Mouse (Mus musculus): ENCODE results near the gene Gm9945. TPM values are rescaled to one million over a fixed set of nuclear protein-coding genes. Genes with fewer than 3 reads are reported as not detected.

Gm9945 gene
- polyA plus RNA-seq, 1 experiment from 2014 or later, result not detected

DNA sequence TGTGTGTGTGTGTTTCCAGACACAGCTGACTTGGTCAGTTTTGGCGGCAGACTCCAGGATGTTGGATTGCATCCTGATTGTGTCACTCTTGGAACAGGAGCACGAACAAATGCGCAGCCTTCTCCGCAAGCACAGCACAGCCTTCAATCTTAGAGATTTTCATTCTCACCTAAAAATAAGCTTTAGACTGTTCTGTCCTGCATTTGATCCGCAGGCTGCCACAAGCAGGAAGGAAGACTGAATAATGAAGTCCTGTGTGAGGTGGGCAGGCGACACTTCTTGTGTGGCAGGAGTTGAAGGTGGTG, 49.2 kb downstream of the Gm9945 start:
- Histone ChIP-seq H3K9me3 (ENCODE audit: low read length) (no peaks in the 10 kb centered on the region), H3K9ac (replicated peaks; ENCODE audit: low read depth) (no peak overlapping the region), H3K36me3 (ENCODE audit: insufficient read depth, low read length) (peaks cover 2% of the 10 kb centered on the region; the same call in 1 of the 2 replicates), H3K4me3 (ENCODE audit: low read depth, low read length) (no peak overlapping the region), H3K4me2 (replicated peaks; ENCODE audit: low read depth, low read length) (no peak overlapping the region), H3K27ac (ENCODE audit: low read length) (no peak overlapping the region), H3K4me1 (ENCODE audit: insufficient read depth, low read depth, low read length) (peaks cover 10% of the 10 kb centered on the region; the same call in 1 of the 2 replicates), H3K27me3 (replicated peaks; ENCODE audit: insufficient read depth, low read length) (no peaks in the 10 kb centered on the region)
- TF ChIP-seq EP300 (IDR thresholded peaks at IDR 0.05) (no peak), CTCF (IDR thresholded peaks at IDR 0.05) (no peak)
- 32% methylated on average over 6 of the region's 6 CpGs for WGBS
- peak; percentile 70 for DNase-seq (ENCODE audit: low spot score)
- peak; percentile 41; the same call in 1 of the 2 replicates for ATAC-seq

DNA sequence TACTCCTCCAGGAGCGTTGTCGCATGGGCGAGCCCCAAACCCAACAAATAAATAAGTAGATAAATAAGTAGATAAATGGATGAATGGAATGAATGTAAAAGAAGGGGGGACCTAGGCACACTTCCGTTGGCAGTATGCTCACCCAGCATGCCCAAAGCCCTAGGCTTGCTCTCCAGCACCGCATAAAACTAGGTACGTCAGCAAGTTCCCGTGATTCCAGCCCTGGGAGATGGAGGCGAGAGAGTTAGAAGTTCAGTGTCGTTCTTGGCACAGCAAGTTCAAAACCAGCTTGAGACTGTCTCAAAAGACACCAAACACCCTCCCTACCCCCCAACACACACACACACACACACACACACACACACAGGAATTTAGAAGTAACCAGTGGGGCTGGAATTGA, 50.0 kb downstream of the Gm9945 start:
- ATAC-seq, result no peak
- no peak overlapping the region for H3K27ac ChIP-seq (ENCODE audit: low read length)
- peaks cover 10% of the 10 kb centered on the region for H3K36me3 ChIP-seq (ENCODE audit: insufficient read depth, low read length)
- 75% methylated on average over 9 of the region's 9 CpGs for WGBS
- H3K4me3 ChIP-seq (ENCODE audit: low read depth, low read length), result no peak overlapping the region
- H3K27me3 ChIP-seq (replicated peaks; ENCODE audit: insufficient read depth, low read length), result no peaks in the 10 kb centered on the region
- no peaks in the 10 kb centered on the region for H3K9me3 ChIP-seq (ENCODE audit: low read length)
- H3K4me1 ChIP-seq (ENCODE audit: insufficient read depth, low read depth, low read length), result peaks cover 10% of the 10 kb centered on the region; the same call in 1 of the 2 replicates
- DNase-seq (ENCODE audit: low spot score), result no peak
- no peak overlapping the region for H3K4me2 ChIP-seq (replicated peaks; ENCODE audit: low read depth, low read length)
- H3K9ac ChIP-seq (replicated peaks; ENCODE audit: low read depth), result no peak overlapping the region
- no peak for TF ChIP-seq EP300 (IDR thresholded peaks at IDR 0.05)
- no peak for TF ChIP-seq CTCF (IDR thresholded peaks at IDR 0.05)

Other genes with a start within 250 kb of the Gm9945 start
- 42.0 and 42.3 TPM in 2 replicates for gene Hspa4, start 179.7 kb upstream of the Gm9945 start, polyA plus RNA-seq (2015; fragmentation: Nextera tagmentation; extraction: Ambion mirVana)
- gene Zcchc10, start 155.5 kb upstream of the Gm9945 start, polyA plus RNA-seq (2015; fragmentation: Nextera tagmentation; extraction: Ambion mirVana), result 13.4 and 16.3 TPM in 2 replicates
- 45.3 and 50.9 TPM in 2 replicates for gene Aff4, start 129.3 kb upstream of the Gm9945 start, polyA plus RNA-seq (2015; fragmentation: Nextera tagmentation; extraction: Ambion mirVana)
- 0.38 TPM in 1 of 2 replicates, not detected in the other for gene Leap2, start 57.0 kb upstream of the Gm9945 start, polyA plus RNA-seq (2015; fragmentation: Nextera tagmentation; extraction: Ambion mirVana)
- 442 and 520 TPM in 2 replicates for gene Uqcrq, start 49.3 kb upstream of the Gm9945 start, polyA plus RNA-seq (2015; fragmentation: Nextera tagmentation; extraction: Ambion mirVana)
- gene Gdf9, start 49.1 kb upstream of the Gm9945 start, polyA plus RNA-seq (2015; fragmentation: Nextera tagmentation; extraction: Ambion mirVana), result 0.84 and 1.3 TPM in 2 replicates
- 0.10 TPM in 1 of 2 replicates, not detected in the other for gene Gm10447, start 23.1 kb upstream of the Gm9945 start, polyA plus RNA-seq (2015; fragmentation: Nextera tagmentation; extraction: Ambion mirVana)
- gene Shroom1, start 23.0 kb upstream of the Gm9945 start, polyA plus RNA-seq (2015; fragmentation: Nextera tagmentation; extraction: Ambion mirVana), result 0.88 and 1.0 TPM in 2 replicates
- not detected in 2 replicates for gene Gm9837, start 9.7 kb upstream of the Gm9945 start, polyA plus RNA-seq (2015; fragmentation: Nextera tagmentation; extraction: Ambion mirVana)
- gene Sowaha, start 108 bp downstream of the Gm9945 start, polyA plus RNA-seq (2015; fragmentation: Nextera tagmentation; extraction: Ambion mirVana), result 0.42 and 0.62 TPM in 2 replicates
- 13.9 and 15.5 TPM in 2 replicates for gene Sept8, start 39.1 kb downstream of the Gm9945 start, polyA plus RNA-seq (2015; fragmentation: Nextera tagmentation; extraction: Ambion mirVana)
- gene Kif3a, start 87.2 kb downstream of the Gm9945 start, polyA plus RNA-seq (2015; fragmentation: Nextera tagmentation; extraction: Ambion mirVana), result 39.4 and 39.9 TPM in 2 replicates
- 0.64 and 0.79 TPM in 2 replicates for gene Il4, start 138.5 kb downstream of the Gm9945 start, polyA plus RNA-seq (2015; fragmentation: Nextera tagmentation; extraction: Ambion mirVana)
- gene Il13, start 154.5 kb downstream of the Gm9945 start, polyA plus RNA-seq (2015; fragmentation: Nextera tagmentation; extraction: Ambion mirVana), result not detected in 2 replicates
- 18.1 and 19.4 TPM in 2 replicates for gene Rad50, start 227.2 kb downstream of the Gm9945 start, polyA plus RNA-seq (2015; fragmentation: Nextera tagmentation; extraction: Ambion mirVana)
- gene Il5, start 240.6 kb downstream of the Gm9945 start, polyA plus RNA-seq (2015; fragmentation: Nextera tagmentation; extraction: Ambion mirVana), result not detected in 2 replicates

All from lung, postnatal 0 days (tissue).